Mouse (Mus musculus) myocyte (in vitro differentiated cells): ENCODE results near the gene Chn2.

Experiments used
- MAX ChIP-seq: IDR thresholded peaks from one replicate; pipeline ENCODE4 v1.6.1; 2011; ENCODE audit warnings: low read depth, mild to moderate bottlenecking, control low read depth
- MYOD1 ChIP-seq, 3 experiments: IDR thresholded peaks; one replicate each; pipeline ENCODE4 v1.6.1; 2011; ENCODE audit warnings: control low read depth in 2 of 3, low read depth in 2 of 3, mild to moderate bottlenecking in 2 of 3, moderate library complexity in 1 of 3; ENCODE audit not compliant: insufficient read length in 2 of 3, control insufficient read depth in 1 of 3
- MYOG ChIP-seq, 3 experiments: IDR thresholded peaks; one replicate each; pipeline ENCODE4 v1.6.1; 2011; ENCODE audit warnings: control low read depth in 2 of 3, low read depth in 2 of 3, mild to moderate bottlenecking in 2 of 3; ENCODE audit not compliant: insufficient read length in 2 of 3, control insufficient read depth in 1 of 3, insufficient read depth in 1 of 3
- POLR2A ChIP-seq: IDR thresholded peaks from one replicate; pipeline ENCODE4 v1.6.1; 2011; ENCODE audit warnings: low read depth, mild to moderate bottlenecking, control low read depth, moderate library complexity; ENCODE audit not compliant: insufficient read length
- POLR2AphosphoS2 ChIP-seq: IDR thresholded peaks from one replicate; pipeline ENCODE4 v1.6.1; 2011; ENCODE audit warnings: low read depth, control low read depth; ENCODE audit not compliant: insufficient read length
- TCF12 ChIP-seq: IDR thresholded peaks from one replicate; pipeline ENCODE4 v1.6.1; 2011; ENCODE audit warnings: mild to moderate bottlenecking, control low read depth; ENCODE audit not compliant: poor library complexity, insufficient read depth, severe bottlenecking

GRCm38 (mm10) chr6:54341133-54341532 is 301.8 kb downstream of the Chn2 start:
- TF ChIP-seq MAX, result no peak
- no peak for TF ChIP-seq TCF12
- no peak for TF ChIP-seq POLR2A
- no peak for TF ChIP-seq POLR2AphosphoS2
- no peak for TF ChIP-seq MYOG (IDR thresholded peaks at IDR 0.05; ENCODE audit: control insufficient read depth in 1 of 3, insufficient read depth in 1 of 3, insufficient read length in 2 of 3, low read depth in 2 of 3)
- no peak for TF ChIP-seq MYOD1 (IDR thresholded peaks at IDR 0.05; ENCODE audit: control insufficient read depth in 1 of 3, insufficient read length in 2 of 3, low read depth in 2 of 3)
